Mouse (Mus musculus) midbrain, embryonic 15.5 days (tissue): Measurements from ENCODE around the gene Zfp738. TPM values are rescaled to one million over a fixed set of nuclear protein-coding genes. Genes with fewer than 3 reads are reported as not detected.

ENCODE experiments used
- ATAC-seq: fragments of 200-750 bp; cut with Nextera tagmentation; replicated peaks from 2 replicates; pipeline ENCODE4 v1.8.0; 2017; ENCODE audit warnings: moderate TSS enrichment
- H3K27ac ChIP-seq: fragments of 300-500 bp; sonication (generic); 2 replicates; pipeline ENCODE4 v1.5.1; 2015; ENCODE audit warnings: mild to moderate bottlenecking, inconsistent platforms
- H3K27me3 ChIP-seq: fragments of 300-500 bp; sonication (generic); replicated peaks from 2 replicates; pipeline ENCODE4 v1.6.1; 2015; ENCODE audit warnings: inconsistent platforms
- H3K36me3 ChIP-seq: fragments of 300-500 bp; sonication (generic); replicated peaks from 2 replicates; pipeline ENCODE4 v1.6.1; 2015; ENCODE audit warnings: inconsistent platforms
- H3K4me1 ChIP-seq: fragments of 300-500 bp; sonication (generic); 2 replicates; pipeline ENCODE4 v1.6.1; 2015; ENCODE audit warnings: inconsistent platforms
- H3K4me2 ChIP-seq: fragments of 300-500 bp; sonication (generic); 2 replicates; pipeline ENCODE4 v1.6.1; 2015; ENCODE audit warnings: inconsistent platforms, mild to moderate bottlenecking, moderate library complexity
- H3K4me3 ChIP-seq: fragments of 300-500 bp; sonication (generic); 2 replicates; pipeline ENCODE4 v1.5.1; 2015; ENCODE audit warnings: mild to moderate bottlenecking, inconsistent platforms
- H3K9ac ChIP-seq: fragments of 300-500 bp; sonication (generic); 2 replicates; pipeline ENCODE4 v1.6.1; 2015; ENCODE audit warnings: mild to moderate bottlenecking, inconsistent platforms
- H3K9me3 ChIP-seq: fragments of 300-500 bp; sonication (generic); 2 replicates; pipeline ENCODE4 v1.6.1; 2016; ENCODE audit warnings: inconsistent platforms
- WGBS: fragments of 180-500 bp; shearing (Covaris S2); methylation state at CpG from one replicate; pipeline ENCODE4 v1.1.7; 2015; ENCODE audit warnings: mixed read lengths; 5-methylcytosine and 5-hydroxymethylcytosine counted together
- polyA plus RNA-seq: library from polyadenylated mRNA; unstranded; fragments of >200 nt; fragmentation: Nextera tagmentation; extraction: Ambion mirVana; gene quantifications from 2 replicates; pipeline ENCODE4 v1.2.1, GENCODE M21; 2015

Gene Zfp738
- polyA plus RNA-seq, 1 experiment from 2014 or later = 16.8 TPM

DNA sequence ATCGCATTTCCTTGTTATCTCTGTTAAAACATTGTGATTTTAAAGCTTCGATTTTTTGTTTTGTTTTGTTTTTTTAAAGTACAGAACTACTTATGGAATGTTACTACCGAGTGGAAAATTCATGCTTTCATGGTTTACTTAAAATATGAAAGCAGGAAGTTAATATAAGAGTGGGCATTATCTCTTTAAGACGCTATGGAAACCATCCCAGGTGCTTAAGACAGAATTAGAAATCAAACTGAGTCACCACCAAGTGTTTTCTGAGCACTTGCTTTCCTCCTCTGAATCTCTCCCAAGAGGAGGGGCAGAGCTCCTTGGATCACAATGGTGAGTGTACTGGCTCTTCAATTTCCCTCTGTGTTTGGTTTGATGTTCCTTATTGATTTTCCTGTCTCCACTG lies 76.8 kb downstream of the Zfp738 start:
- no peak overlapping the region for H3K4me2 ChIP-seq
- H3K9ac ChIP-seq = no peak overlapping the region
- H3K4me1 ChIP-seq = peaks cover 8% of the 10 kb centered on the region
- peak overlapping the region; percentile 88 for H3K4me3 ChIP-seq
- WGBS = 92% methylated on average over 4 of the region's 4 CpGs
- no peaks in the 10 kb centered on the region for H3K36me3 ChIP-seq
- no peaks in the 10 kb centered on the region for H3K9me3 ChIP-seq
- no peaks in the 10 kb centered on the region for H3K27me3 ChIP-seq
- H3K27ac ChIP-seq = no peak overlapping the region
- ATAC-seq = no peak

GRCm38 (mm10) chr13:67609066-67609876 lies 77.6 kb downstream of the Zfp738 start, which contains the start of gene Zfp729b:
TSS of gene Zfp729b (minus strand) at chr13:67609707.
- Histone ChIP-seq H3K9ac (peak within 1 kb of the TSS; percentile 78), H3K9me3 (no peaks in the 10 kb centered on the region), H3K4me1 (peaks cover 8% of the 10 kb centered on the region), H3K27me3 (no peaks in the 10 kb centered on the region), H3K36me3 (no peaks in the 10 kb centered on the region), H3K4me2 (peak within 1 kb of the TSS; percentile 61), H3K4me3 (peak within 1 kb of the TSS; percentile 88), H3K27ac (peak within 1 kb of the TSS; percentile 76)
- peak; percentile 99 for ATAC-seq
- WGBS = 2% methylated on average over 20 of the region's 20 CpGs

Other genes with a start within 250 kb of the Zfp738 start
- 5.6 and 6.6 TPM in 2 replicates for gene Zfp874a, start 235.4 kb downstream of the Zfp738 start, polyA plus RNA-seq
- gene Zfp874b, start 202.8 kb downstream of the Zfp738 start, polyA plus RNA-seq = 2.3 and 3.0 TPM in 2 replicates
- gene Zfp58, start 186.5 kb downstream of the Zfp738 start, polyA plus RNA-seq = 13.0 and 13.7 TPM in 2 replicates
- not detected in 2 replicates for gene Gm26965, start 160.9 kb downstream of the Zfp738 start, polyA plus RNA-seq
- gene Zfp87, start 160.9 kb downstream of the Zfp738 start, polyA plus RNA-seq = 36.8 and 39.6 TPM in 2 replicates
- 13.4 and 14.7 TPM in 2 replicates for gene Zfp748, start 133.2 kb downstream of the Zfp738 start, polyA plus RNA-seq
- 4.7 and 4.9 TPM in 2 replicates for gene Zfp729b, start 77.4 kb downstream of the Zfp738 start, polyA plus RNA-seq
- gene Gm49345, start 49.3 kb downstream of the Zfp738 start, polyA plus RNA-seq = 0.26 TPM in 1 of 2 replicates, not detected in the other
- gene Zfp729a, start 49.3 kb downstream of the Zfp738 start, polyA plus RNA-seq = 3.1 and 3.6 TPM in 2 replicates
- 9.7 and 10.3 TPM in 2 replicates for gene Zfp65, start 42.1 kb upstream of the Zfp738 start, polyA plus RNA-seq
- 8.6 and 9.7 TPM in 2 replicates for gene Zfp85, start 68.2 kb upstream of the Zfp738 start, polyA plus RNA-seq
- 3.2 and 3.5 TPM in 2 replicates for gene Zfp493, start 92.6 kb upstream of the Zfp738 start, polyA plus RNA-seq
- 14.4 and 14.5 TPM in 2 replicates for gene Zfp273, start 126.7 kb upstream of the Zfp738 start, polyA plus RNA-seq
- gene Gm10037, start 144.0 kb upstream of the Zfp738 start, polyA plus RNA-seq = 5.5 and 7.0 TPM in 2 replicates
- 0.31 TPM in 2 replicates for gene BC048507, start 176.3 kb upstream of the Zfp738 start, polyA plus RNA-seq